Mouse (Mus musculus) ovary, adult 18-20 months (tissue): ENCODE results near the gene Atl2.
A peak's percentile ranks its signal among the peaks of the same experiment; 100 is the strongest.

Experiments used
- DNase-seq: peaks from one replicate; pipeline ENCODE4 v3.0.0; 2022; ENCODE audit warnings: low spot score, mixed read lengths

The Atl2 gene

DNA sequence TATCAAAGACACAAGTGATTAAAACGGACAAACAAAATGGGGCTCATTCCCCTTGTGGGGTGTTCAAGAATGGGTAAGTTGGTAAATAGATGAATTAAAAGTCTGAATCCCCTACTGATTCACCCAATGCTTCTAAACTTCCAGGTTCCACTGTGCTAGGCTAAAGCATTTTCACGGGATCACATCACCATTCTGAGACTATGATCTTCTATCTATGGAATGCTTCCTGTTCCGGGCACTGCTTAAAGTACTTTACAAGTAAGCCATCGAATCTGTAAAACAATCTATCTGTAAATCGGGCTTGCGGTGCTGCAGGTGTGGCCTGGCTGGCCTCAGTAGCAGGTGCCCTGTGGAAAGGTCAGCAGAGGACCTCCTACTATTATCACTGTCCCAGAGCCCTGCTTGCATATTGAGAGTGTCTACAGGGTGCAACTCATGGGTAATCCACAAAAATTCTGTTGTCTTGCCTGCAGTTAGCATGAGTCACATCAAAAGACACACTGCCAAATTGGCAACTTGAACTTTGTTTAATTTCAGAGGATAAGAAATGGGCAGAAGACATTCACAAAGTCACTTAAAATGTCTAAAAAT is 2.3 kb upstream of the Atl2 start:
- DNase-seq, result no peak

DNA sequence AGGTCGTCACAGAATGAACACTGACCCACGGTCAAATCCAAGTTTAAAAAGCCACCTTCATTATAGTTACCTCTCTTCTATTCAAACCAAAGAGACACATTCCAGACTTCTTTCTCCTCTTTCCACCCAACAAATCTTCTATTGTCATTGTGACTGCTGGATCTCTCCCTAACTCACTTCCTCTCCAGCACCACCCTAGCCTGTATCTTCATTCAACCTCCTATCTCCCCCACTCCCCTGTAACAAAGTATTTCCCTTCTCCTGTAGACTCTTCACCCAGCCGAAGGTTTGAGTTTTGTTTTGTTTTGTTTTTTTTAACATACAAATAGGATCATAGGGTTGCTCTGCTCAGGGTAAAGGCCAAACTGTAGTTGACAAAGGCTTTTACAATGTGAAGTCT is 1.7 kb upstream of the Atl2 start:
- no peak for DNase-seq

DNA sequence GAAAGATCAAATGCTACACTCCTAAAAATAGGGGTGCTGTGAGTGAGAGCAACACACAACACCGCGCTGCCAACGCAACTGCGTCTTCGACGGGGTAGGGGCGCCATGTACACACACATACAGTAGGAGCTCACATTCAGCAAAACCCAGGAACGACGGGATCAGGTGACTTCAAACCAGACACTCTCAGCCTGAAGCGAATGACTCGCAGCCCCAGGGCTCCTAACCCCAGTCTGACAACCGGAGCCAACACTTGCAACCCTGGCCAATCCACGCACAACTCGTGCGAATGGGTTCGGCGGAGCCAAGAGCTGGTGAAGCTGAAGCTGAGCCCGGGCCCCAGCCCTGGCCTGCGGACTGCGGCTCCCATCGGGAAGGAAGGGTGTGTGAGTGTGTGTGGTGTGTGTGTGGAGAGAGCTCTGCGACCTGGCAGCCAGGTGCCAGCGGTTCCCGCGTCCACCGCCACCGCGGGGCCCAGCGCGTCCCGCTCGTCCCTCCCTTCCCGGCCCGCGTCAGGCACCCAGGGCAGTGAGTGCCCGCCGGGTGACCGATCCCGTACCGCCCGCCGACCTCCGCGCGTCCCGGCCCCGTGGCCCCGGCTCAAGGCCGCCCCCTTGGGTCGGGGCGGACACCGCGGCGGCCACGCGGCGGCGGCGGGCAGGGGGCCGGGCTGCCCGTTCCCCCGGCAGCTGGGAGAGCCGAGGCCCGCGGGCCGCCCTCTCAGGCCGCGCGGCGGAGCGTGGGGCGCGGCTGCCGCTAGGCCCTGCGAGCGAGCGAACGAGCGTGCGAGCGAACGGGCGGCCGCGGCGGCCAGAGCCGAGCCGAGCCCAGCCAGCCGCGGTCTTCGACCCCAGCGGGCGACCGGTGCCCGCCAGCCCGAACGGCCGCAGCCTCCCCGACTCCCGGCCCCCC is 696 bp downstream of the Atl2 start:
- peak; percentile 30 for DNase-seq

DNA sequence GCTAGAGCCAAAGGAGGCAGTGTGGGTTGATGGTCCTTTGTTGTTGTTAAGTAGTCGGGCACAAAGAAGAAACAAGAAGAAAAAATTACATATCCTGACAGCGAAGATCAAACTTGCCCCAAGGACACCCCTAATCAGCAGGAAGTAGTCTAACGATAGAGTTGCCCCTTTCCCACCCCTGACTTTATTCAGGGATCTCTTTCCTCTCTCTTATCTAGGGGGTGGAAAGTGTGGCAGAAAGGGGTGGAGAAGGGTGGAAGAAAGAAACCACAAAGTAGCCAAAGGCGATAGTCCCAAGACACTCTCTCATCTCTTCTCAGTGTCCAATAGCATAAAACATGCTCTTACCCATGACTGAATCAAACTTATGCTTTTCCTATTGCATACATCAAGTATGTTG is 1.9 kb downstream of the Atl2 start:
- no peak for DNase-seq

DNA sequence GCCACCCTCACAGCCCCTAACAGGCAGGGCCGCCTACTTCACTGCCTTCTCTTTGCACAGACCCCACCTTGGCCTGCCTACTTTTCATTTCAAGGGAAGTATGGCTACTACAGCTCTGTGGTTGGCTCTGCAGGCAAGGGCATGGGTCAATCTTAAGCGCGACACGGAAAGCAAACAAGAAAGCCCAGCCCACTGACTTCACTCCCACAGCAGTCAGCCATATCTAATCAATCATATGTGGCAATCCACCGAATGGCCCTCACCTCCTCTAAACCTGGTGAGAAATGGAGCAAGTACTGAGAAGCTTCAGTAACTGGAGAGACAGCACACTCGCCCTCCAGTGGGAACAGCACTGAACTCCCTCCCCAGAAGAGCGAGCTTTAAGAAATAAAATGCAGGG is 4.0 kb downstream of the Atl2 start:
- no peak for DNase-seq

DNA sequence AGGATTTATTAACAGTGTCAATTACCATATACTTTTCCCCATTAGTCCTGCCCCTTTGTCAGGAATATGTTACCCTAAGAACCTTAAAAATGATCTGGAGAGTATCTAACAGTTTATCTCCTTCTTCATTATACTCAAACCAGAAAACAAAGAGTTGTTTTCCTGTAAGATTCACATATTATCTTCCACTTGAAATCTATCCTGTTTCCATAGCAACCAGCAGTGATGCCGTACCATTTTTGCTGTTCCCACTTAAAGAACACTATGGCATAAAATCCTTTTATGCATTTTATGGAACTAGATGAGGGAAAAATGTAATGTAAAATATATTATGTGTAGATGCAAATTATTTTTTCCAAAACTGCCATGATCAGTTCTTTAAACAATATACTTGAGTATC is 8.0 kb downstream of the Atl2 start:
- no peak for DNase-seq

DNA sequence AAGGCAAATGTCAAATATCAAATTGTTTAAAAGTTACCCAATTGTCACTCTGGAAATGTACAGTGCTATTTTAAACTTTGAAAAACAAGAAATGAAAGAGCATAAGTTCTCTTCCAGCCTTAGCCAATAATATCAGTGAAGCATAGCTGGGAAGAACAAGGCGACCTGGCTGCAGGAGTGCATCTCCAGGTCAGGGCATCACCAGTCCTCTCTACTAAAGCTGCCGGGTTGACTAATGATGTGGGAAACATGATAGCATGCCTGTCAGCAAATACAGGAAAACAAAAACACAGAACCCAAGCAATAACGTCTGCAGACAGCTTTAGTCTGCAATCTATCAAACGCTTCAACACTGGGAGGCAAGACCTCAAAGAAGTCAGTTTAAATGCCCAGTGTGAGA is 12.7 kb downstream of the Atl2 start:
- DNase-seq, result peak; percentile 27

DNA sequence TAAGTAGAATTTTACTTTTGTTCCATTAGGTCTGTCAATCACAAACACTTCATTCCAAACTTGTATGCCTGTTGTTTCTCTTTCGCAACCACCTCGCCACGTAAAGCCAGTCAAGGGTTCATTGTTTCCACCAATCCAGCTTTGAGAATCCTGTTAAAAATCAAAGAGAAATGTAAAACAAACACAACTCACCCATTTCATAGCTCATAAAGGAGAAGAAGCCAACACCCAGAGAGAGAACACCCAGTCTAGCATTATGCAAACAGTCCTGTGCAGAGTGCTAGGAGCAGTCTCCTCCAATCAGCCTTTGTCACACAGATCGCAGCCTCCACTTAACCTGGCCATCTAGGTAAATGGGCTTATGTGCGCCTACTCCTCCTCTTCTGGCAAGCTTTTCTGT is 30.9 kb downstream of the Atl2 start:
- no peak for DNase-seq

DNA sequence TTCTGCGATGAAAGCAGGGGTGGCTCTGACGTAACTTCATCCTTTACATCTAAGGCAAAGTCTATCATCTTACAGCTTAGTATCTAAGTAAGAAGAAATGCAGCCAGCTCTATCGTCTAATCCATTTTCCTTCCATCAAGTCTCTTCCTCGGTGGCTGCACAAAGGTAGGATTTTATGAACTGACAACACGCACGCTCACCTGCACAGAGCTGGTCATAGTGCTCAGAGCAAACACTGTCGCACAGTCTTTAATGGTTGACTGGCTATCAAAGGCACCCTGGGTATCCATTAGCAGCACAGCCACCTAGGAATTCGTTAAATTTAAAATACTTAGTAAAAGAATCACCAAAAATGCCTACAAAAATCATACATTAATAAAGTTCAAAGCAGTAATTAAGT is 31.4 kb downstream of the Atl2 start:
- DNase-seq, result no peak

DNA sequence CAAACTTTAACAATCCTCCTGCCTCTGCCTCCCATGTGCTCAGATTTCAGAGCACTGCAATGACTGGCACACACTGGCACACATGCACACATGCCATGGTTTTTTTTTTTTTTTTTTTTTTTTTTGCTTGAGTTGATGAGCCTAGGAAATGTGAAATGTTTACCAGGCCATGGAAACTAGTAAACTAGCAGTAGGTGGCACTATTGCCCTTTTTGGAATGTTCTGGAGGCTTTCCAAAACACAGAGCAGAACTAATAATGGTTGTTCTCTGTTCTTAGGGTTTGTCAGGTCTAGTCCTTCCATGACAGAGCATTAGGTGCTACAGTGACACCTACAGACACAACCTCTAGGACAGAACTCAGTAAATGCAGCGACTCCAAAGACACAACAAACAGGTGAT is 33.9 kb downstream of the Atl2 start:
- DNase-seq, result no peak

DNA sequence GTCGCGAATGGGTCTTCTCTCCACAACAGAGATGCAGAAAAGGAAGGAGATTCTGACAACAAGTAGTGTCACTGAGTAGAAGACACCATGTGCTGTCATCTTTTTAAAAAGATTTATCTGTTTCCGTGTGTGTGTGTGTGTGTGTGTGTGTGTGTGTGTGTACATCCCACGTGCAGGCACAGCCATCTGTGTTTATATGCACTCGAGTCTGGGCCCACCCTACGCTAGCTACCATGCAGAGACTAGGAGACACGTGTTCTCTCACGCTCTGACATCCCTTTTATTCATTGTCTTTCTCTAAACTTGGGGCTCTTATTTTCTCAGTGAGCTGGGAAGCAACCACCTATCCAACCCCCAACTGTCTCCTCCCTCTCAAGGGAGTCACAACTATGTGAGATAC is 40.4 kb downstream of the Atl2 start:
- DNase-seq, result no peak

DNA sequence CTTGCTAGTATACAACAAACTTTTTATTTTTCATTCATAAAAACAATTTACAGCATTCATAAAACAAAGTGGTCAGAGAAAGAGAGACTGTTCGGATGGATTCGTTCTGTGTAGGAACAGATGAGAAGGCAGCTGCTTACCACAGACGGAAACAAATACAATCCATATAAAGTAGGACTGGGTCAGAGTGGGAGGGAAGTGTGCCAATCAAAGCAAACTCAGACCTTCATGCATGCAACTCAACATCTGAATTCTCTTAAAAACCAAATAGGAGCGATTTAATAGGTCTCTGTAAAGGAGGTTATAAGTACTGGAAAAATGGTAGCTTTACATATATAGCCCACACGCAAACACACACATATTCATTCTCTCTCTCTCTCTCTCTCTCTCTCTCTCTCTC is 47.5 kb downstream of the Atl2 start:
- no peak for DNase-seq

DNA sequence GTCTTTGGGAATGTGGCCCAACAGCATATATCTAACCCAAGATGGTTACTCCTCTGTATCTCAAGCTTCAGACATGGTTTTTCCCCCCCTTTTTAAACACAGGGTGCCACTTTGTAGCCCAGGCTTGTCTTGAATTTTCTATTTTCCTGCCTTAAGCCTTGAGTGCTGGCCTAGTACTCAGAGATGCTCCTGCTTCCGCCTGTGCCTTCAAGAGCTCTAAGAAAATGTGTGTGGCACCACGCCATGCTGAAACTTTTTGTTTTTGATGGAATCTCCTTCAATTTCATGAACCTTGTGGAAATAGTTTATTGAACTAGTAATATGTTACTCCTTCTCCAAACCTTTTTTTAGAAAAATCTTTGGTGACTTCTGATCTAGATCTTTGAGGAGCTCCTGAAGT is 49.7 kb downstream of the Atl2 start:
- DNase-seq, result no peak

DNA sequence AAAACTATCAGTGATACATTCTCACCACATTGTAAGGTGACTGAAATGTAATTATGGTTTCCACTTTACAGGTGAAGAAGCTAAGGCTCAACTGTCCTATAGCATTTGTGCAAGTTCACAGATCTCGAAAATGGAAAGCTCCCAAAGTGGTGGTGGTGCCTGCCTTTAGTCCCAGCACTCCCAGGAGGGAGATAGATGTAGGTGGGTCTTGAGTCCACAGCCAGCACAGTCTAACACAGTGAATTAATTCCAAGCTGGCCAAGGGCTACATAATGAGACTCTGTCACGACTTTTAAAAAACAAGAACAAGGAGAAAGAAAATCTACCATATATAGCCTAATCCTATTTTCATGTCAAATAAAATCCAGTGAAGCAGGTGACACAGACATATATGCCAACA is 50.2 kb downstream of the Atl2 start:
- no peak for DNase-seq

DNA sequence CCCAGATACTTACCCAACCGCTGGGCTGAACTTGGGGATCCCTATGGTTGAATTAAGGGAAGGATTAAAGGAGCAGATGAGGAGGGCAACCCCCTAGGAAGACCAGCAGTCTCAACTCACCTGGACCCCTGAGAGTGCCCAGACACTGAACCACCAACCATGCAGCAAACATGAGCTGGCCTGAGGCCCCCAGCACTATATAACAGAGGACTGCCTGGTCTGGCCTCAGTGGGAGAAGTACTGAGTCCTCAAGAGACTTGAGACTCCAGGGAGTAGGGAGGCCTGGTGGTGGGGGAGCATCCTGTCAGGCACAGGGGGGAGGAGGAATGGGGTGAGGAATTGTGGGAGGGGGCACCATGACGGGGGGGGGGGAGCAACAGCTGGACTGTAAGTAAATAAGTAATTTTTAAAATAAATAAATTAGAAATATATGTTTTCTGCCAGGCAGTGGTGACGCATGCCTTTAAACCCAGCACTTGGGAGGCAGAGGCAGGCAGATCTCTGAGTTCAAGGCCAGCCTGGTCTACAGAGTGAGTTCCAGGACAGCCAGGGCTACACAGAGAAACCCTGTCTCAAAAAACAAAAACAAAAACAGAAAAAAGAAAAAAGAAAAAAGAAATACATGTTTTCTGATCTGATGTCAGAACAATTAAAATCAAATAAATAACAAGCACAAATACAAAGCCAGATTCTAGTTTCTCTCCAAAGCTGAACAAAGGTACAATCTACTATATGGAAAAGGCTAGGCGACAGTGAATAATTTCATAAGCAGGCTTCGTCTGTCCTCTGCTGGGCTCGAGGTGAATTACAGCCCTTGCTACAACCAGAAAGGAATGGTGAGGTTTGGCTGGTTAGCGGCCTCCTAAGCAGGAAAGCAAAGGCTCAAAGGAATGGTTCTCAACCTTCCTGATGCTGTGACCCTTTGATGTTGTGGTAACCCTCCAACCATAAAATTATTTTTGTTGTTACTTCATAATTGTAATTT is 55.4 kb downstream of the Atl2 start:
- peak; percentile 39 for DNase-seq

DNA sequence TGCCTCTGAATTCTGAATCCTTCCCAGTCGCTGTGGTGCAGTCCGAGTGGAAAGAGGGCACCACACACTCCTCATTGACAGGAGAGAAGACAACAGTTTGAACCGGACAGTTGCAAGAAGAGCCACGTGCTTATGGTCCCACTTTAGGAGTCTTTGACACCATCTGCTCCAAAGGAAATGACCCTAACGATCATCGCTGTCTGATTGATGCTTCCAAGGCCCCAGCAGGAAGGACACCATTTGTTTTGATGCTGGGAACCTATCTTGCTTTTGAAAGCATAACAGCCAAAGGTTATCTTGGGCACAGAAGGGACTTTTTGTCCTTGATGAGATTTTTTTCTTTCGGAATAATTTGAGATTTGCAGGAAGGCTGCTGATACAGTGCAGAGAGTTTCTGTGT is 58.9 kb downstream of the Atl2 start:
- no peak for DNase-seq

DNA sequence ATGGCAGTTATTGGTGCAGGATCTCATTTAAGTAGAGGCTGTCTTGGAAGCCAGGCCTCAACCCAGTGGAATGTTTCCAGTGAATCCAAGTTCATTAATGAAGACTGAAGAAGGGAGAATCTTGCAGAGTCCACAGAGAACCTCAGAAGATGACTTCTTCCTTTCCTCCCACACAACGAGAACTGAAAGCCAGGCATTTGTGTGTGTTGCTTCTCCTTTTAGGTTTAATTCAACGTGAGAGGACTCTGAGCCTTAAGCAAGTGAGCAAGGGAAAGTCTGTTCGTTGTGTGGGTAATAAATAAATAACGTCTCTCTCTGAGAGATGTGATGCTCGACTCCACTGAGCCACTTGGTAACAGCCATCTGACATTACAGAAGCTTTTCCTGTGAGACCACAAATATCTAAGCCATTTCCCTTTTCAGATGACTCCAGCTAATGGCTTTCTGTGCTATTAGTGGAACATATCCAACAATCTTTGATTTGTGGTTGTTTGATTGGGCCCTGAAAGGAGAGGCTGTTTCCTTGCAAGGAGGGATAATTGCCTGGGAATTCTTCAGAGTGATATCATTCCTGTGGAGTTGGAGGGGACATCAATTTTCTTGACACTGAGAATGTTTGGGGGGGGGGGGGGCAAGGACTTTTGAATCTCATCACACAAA is 60.1 kb downstream of the Atl2 start:
- DNase-seq, result no peak

DNA sequence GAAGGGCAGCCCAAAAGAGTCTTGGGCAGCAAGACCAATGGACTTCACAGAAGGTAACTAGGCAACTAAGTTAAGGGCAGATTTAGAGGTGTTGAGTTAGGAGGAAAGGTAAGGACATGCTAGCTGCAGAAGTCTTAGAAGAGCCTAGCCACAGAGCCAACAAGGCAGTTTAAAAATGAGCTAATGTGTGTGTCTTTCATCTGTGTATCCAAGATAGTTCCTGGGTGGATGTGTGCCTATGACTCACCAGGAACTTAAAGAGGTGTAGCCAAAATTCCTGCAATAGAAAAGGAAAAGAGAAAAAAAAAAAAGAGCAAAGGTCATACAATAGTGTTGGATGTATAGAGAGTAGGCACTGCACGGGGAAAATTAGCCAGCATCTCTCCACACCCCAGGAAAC is 63.6 kb downstream of the Atl2 start:
- no peak for DNase-seq

DNA sequence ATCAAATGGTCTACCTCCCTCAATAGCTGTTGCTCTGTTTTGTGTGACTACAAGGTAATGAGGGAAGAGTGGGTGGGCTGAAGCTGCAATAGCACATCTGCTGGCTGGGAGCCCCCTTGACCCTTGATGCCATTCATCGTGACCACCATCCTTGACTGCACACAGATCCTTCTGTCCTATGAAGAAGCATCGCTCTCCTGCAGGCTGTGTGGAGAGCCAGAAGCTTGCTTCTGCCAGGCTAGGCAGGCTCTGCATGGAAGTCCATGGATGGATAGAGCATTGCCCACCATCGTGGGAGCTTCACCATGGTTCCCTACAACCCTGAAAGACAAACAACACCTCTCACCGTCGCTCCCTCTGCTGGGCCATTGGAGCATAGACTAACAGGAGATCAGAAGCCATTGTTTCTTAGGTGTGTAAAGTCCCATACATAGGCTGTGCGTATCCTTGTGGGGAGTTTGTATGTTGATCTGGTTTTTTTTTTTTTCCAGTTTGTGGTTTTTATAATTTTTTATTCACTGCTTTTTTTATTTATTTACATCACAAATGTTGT is 69.4 kb downstream of the Atl2 start:
- no peak for DNase-seq

DNA sequence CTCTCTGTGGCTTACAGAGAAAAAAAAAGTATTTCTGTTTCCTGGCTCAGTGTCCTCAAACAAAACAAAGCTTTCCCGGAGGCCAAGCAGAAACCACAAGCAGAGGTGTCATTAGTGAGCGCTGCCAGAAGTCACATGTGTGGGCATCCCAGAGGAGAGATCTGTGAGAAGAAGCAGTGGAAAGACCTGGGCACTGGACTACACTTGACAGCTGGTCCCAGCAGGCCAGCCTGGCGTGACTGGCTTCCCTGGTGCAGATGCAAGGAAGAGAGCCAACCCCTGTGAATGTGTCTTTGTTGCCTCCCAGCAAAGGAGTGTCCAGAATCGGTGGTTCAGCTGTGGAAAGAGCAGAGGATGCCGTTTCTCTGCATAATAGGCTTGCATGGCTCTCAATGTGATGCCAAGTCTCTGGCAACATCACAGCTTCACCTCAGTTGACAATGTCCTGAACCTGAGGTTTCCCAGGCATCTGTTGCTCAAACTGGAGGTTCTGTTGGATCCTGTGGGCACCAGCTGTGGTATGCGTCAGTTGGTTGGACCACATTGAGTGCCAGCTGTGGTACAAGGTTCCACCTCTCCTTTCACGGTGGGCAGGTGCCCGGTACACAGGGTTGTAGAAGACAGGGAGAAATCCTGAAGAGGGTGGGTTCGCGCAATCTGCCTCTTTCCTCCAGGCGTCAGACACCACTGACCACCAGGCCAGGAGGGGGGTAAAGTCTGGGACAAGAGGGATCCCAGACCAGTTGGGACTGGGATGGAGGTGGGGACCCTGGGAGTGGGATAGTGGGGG is 70.5 kb downstream of the Atl2 start:
- no peak for DNase-seq

DNA sequence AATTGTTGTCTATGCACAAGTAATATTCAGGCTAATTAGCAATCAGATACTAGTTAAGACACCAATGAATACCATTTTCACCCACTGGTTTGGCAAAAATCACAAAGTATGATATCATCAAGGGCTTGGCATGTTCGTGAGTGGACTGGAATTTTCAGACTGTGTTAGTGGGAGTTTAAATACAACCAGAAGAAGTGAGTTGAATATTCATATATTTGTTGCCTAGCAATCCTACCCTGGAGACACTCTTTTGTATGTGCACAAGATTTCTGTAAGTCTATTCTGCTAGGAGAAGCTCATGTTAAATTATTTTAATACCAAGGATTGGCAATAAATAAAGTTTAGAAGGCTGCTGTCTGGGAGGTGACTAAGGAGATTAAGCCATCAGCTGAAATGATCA is 71.5 kb downstream of the Atl2 start:
- no peak for DNase-seq
